ENCODE assay signal across 9 mouse cellular contexts in genomic region chr11:79686501-79687121, GRCm38 (mm10).
DNase-seq lines count a peak whose midpoint lies in the region; ATAC-seq and TF ChIP-seq lines count a peak whose summit lies in the region.
"Had no signal": no experiment of that assay in that cellular context is flagged by ENCODE, and none has a peak within 500 bp of the region (broad histone marks: within the 10 kb centered on the region; RNA-seq: fewer than 3 reads in every experiment).

No protein-coding gene starts in this region.

- H3K27me3 ChIP-seq in MEL (ENCODE audit: control insufficient read depth in 1 of 2, insufficient read depth in 2 of 2, low read length in 2 of 2): no peaks in the 10 kb centered on the region
- H3K27me3 ChIP-seq in cerebellum, adult 2 months (ENCODE audit: control insufficient read depth, insufficient read depth, low read length): no peaks in the 10 kb centered on the region
- no peaks in the 10 kb centered on the region for H3K27me3 ChIP-seq in hindbrain, embryonic 13.5 days
- H3K27me3 ChIP-seq: liver, embryonic 15.5 days had no signal

- DNase-seq in MEL (ENCODE audit: low read depth, low spot score): peak; percentile 88
- peak; percentile 81 to 92 for DNase-seq in cerebellum, adult 2 months
- DNase-seq in forelimb bud, embryonic 11.5 days (ENCODE audit: low read depth, low spot score): peak; percentile 89
- peak; percentile 93 to 94 for DNase-seq in layer of hippocampus, postnatal 10 days (ENCODE audit: low spot score in 2 of 2)
- DNase-seq in lung, postnatal 25 days (ENCODE audit: low spot score): peak; percentile 88
- DNase-seq in retina, embryonic 14.5 days (ENCODE audit: low spot score): peak; percentile 98
- peak; percentile 84 to 90 for DNase-seq in thymus, postnatal 36 days

- no peaks in the 10 kb centered on the region for H3K9me3 ChIP-seq in MEL (replicated peaks; ENCODE audit: insufficient read depth, low read length)
- H3K9me3 ChIP-seq in hindbrain, embryonic 13.5 days: no peaks in the 10 kb centered on the region
- H3K9me3 ChIP-seq: liver, embryonic 15.5 days had no signal

- no peaks in the 10 kb centered on the region for H3K79me2 ChIP-seq in MEL (ENCODE audit: control insufficient read depth, insufficient read depth, low read length, poor library complexity)

- H3K4me1 ChIP-seq in MEL (ENCODE audit: control insufficient read depth in 1 of 2, insufficient read depth in 2 of 2, low read length in 2 of 2): no peaks in the 10 kb centered on the region
- H3K4me1 ChIP-seq in cerebellum, adult 2 months (ENCODE audit: control insufficient read depth, insufficient read depth, low read length): peaks cover 18% of the 10 kb centered on the region
- peaks cover 14% of the 10 kb centered on the region for H3K4me1 ChIP-seq in hindbrain, embryonic 13.5 days (replicated peaks)
- H3K4me1 ChIP-seq: liver, embryonic 15.5 days had no signal

- ATAC-seq in hindbrain, embryonic 13.5 days (ENCODE audit: low FRiP score): 0 out of 2 replicates have a peak, but pooled peaks have one; percentile 44

- H3K9ac ChIP-seq in MEL (ENCODE audit: control insufficient read depth, low read depth, low read length, poor library complexity, severe bottlenecking): no peak overlapping the region
- H3K9ac ChIP-seq in hindbrain, embryonic 13.5 days: no peak overlapping the region
- H3K9ac ChIP-seq: liver, embryonic 15.5 days had no signal

- H3K4me3 ChIP-seq in MEL (ENCODE audit: control insufficient read depth in 1 of 2, insufficient read depth in 1 of 2, low read depth in 2 of 2, low read length in 2 of 2): no peak overlapping the region
- no peak overlapping the region for H3K4me3 ChIP-seq in cerebellum, adult 2 months (replicated peaks; ENCODE audit: insufficient read depth, low read depth, low read length)
- no peak overlapping the region for H3K4me3 ChIP-seq in hindbrain, embryonic 13.5 days
- H3K4me3 ChIP-seq: liver, embryonic 15.5 days had no signal

- TF ChIP-seq EP300 in MEL (IDR thresholded peaks at IDR 0.05; ENCODE audit: low read depth in 1 of 2, low read length in 2 of 2): no peak

- no peak overlapping the region for H3K27ac ChIP-seq in MEL (ENCODE audit: control insufficient read depth, low read depth, low read length)
- H3K27ac ChIP-seq in cerebellum, adult 2 months (ENCODE audit: insufficient read depth, low read length): no peak overlapping the region
- H3K27ac ChIP-seq in hindbrain, embryonic 13.5 days: no peak overlapping the region
- H3K27ac ChIP-seq: liver, embryonic 15.5 days had no signal

- no peaks in the 10 kb centered on the region for H3K36me3 ChIP-seq in MEL (ENCODE audit: control insufficient read depth in 1 of 2, insufficient read depth in 2 of 2, low read length in 2 of 2)
- peaks cover 64% of the 10 kb centered on the region for H3K36me3 ChIP-seq in hindbrain, embryonic 13.5 days
- H3K36me3 ChIP-seq: liver, embryonic 15.5 days had no signal

- peak; percentile 100 for TF ChIP-seq RAD21 in MEL (IDR thresholded peaks at IDR 0.05; ENCODE audit: low read depth, low read length)

- 53% methylated on average over 26 of the region's 26 CpGs for WGBS in cerebellum, adult 2 months
- 68% methylated on average over 26 of the region's 26 CpGs for WGBS in hindbrain, embryonic 13.5 days

- peak; percentile 82 to 99 (median 99) for TF ChIP-seq CTCF in MEL (IDR thresholded peaks at IDR 0.05 in 2 of 3, conservative IDR thresholded peaks at IDR 0.05 in 1 of 3; ENCODE audit: control insufficient read depth in 1 of 3, insufficient read depth in 1 of 3, low read depth in 2 of 3, low read length in 3 of 3, poor library complexity in 1 of 3, severe bottlenecking in 1 of 3)
- peak; percentile 96 for TF ChIP-seq CTCF in cerebellum, adult 2 months (IDR thresholded peaks at IDR 0.05; ENCODE audit: borderline replicate concordance, insufficient read depth, low read depth, low read length)

- TF ChIP-seq POLR2A in MEL (IDR thresholded peaks at IDR 0.05; ENCODE audit: control insufficient read depth in 1 of 2, insufficient read depth in 1 of 2, low read depth in 1 of 2, low read length in 2 of 2, poor library complexity in 1 of 2): no peak
- no peak for TF ChIP-seq POLR2A in cerebellum, adult 2 months (IDR thresholded peaks at IDR 0.05; ENCODE audit: borderline replicate concordance, insufficient read depth, low read length)

- H3K4me2 ChIP-seq in hindbrain, embryonic 13.5 days: no peak overlapping the region
- H3K4me2 ChIP-seq: liver, embryonic 15.5 days had no signal

TF ChIP-seq in MEL, 35 proteins besides CTCF, POLR2A, EP300 and RAD21:
- TF ChIP-seq TCF12 (IDR thresholded peaks at IDR 0.05; ENCODE audit: low read depth, low read length) (no peak), MAZ (IDR thresholded peaks at IDR 0.05; ENCODE audit: low read depth, low read length) (no peak), TAL1 (IDR thresholded peaks at IDR 0.05; ENCODE audit: low read length) (no peak), ZNF384 (IDR thresholded peaks at IDR 0.05; ENCODE audit: low read depth, low read length) (no peak), ZC3H11A (IDR thresholded peaks at IDR 0.05; ENCODE audit: low read depth, low read length) (peak; percentile 97), SMC3 (IDR thresholded peaks at IDR 0.05; ENCODE audit: low read depth, low read length) (peak; percentile 98), SIN3A (IDR thresholded peaks at IDR 0.05; ENCODE audit: low read length) (0 out of 2 replicates have a peak, but pooled peaks have one; percentile 23)
